Mouse (Mus musculus) neutrophil, adult 5-6 weeks (primary cell): Measurements from ENCODE around the gene Hoxa9. TPM values are rescaled to one million over a fixed set of nuclear protein-coding genes. Genes with fewer than 3 reads are reported as not detected.

Experiments used
- ATAC-seq: fragments of 151-379, 151-347 bp; 2 replicates; pipeline ENCODE4 v1.8.0; 2017; ENCODE audit warnings: mild to moderate bottlenecking, moderate TSS enrichment; ENCODE audit not compliant: insufficient number of reproducible peaks, poor library complexity, low FRiP score, severe bottlenecking; ENCODE audit errors: extremely low read depth
- total RNA-seq: library from RNA; stranded (forward); fragments of 200-1000 nt; gene quantifications from 2 replicates; pipeline ENCODE4 v1.2.3, GENCODE M21; 2017

Hoxa9 gene
- total RNA-seq, 1 experiment from 2014 or later = not detected

- ATAC-seq = no peak
Measured at GRCm38 (mm10) chr6:52233546-52234427, 2.9 kb upstream of the Hoxa9 start.

DNA sequence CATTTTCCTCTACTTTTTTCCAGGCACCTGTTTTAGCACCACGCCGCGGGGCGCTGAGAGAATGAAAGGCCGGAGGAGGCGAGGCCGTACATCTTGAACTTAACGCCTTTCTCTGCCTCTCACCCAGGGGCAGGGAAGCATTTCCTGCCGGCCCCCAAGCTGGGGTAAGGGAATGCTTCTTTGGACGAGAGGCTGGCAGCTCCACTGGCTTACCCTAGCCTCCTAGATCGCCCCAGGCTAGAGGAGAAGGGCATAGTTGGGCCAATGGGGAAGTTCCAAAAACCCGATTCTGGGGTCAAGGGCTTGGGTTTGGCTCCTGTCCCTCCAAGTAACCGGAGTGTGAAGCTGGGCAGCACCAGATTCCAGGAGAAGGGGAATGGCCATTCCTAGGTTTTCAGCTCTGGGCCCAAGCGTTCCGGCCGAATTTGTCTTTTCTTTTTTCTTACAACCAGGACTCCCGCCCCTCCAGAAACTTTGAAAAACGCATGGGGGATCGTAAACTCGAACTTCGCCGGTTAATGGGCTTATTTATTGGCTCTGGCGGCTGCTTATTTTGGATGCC, 2.2 kb upstream of the Hoxa9 start:
- ATAC-seq = no peak

DNA sequence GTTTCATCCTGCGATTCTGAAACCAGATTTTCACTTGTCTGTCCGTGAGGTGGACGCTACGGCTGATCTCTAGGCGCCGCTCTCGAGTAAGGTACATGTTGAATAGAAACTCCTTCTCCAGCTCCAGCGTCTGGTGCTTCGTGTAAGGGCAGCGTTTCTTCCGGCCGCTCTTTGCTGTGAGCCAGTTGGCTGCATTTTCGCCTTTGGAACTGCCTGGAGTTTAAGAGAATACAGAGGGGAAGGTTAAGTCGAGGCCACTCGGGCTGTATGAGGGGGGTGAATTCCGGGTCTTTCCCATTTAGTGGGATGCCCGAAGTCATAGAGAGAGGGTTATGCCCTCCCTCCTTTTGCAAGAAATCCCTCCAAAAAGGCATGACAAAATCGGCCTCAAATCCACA, 1.7 kb upstream of the Hoxa9 start:
- ATAC-seq = no peak

DNA sequence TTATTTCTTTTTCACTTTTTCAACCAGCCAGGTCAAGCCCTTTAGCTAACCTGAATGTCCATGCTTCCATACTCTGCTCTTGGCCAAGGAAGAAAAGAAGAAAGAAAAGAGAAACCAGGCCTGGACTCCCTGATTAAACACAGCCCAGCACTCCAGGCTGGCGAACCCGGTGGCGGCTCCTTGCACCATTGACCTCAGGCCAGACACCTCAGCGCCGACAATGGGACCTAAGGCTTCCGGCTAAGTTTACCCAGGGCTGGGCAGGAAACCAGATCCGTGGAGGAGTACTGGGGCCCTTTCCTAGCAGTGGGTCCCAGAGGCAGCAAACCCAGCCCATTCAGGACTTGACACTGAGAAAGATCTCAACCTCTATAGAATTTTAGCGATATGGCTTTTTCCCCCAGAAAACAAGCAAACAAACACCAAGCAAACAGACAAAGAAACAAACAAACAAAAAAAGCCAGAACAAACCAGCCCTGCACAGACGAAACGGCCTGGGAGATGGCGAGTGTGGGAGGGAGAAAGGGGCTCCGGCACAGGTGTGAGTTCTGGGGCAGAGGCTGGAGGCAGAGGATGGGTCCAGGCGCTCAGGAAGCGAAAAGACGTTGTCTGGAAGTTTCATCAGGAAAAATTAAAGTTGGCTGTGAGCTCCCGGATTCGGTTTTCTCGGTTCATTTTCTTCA, 1.1 kb upstream of the Hoxa9 start:
- ATAC-seq = no peak

GRCm38 (mm10) chr6:52229558-52230416, 1.1 kb downstream of the Hoxa9 start:
- no peak for ATAC-seq

DNA sequence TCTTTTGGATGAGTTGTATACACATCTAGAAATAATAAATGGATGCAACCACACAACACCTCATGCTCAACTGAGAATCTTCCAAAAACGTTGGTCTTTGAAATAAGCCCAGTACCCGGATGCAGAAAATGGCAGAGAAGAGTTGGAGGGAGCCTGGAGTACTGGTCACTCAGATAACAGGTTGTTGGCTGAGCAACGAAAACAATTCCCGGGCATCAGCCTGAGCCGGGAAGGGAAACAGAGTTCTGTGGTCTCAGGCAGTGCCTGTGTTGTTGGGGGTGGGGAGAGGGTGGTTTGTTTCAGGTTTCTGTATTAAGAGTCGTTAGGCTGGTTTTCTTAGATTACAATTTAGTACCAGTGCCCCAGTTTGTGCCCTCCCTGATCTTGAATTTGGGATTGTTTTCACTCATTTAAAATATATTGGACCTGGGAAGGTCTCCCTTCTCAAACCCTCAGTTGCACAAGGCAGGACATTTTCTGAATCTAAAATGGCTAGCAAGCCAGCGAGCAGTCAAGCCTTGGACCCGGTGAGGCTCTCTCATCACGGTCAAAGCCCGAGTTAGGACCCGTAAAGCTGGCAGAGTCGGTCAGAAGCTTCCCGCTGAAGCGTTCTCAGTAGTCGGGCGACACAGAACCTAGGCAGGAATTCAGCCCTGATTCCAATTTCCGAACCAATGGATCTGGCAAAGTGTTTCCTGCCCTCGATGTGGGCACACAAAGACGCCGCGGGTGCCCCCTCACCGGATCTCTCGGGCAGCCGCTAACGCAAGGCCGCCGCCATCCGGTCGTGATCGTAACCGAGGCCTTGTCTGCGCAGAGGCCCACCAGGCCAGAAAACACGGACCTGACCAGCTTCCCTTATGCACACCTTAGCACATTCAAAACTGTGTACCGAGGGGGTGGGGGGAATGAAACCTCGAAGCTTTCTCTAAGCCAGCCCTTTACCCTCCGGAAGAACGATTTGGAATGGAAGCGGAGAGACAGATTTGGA, 2.1 kb downstream of the Hoxa9 start:
- ATAC-seq = no peak

- ATAC-seq = no peak
Measured at GRCm38 (mm10) chr6:52227470-52228222, 3.2 kb downstream of the Hoxa9 start.

DNA sequence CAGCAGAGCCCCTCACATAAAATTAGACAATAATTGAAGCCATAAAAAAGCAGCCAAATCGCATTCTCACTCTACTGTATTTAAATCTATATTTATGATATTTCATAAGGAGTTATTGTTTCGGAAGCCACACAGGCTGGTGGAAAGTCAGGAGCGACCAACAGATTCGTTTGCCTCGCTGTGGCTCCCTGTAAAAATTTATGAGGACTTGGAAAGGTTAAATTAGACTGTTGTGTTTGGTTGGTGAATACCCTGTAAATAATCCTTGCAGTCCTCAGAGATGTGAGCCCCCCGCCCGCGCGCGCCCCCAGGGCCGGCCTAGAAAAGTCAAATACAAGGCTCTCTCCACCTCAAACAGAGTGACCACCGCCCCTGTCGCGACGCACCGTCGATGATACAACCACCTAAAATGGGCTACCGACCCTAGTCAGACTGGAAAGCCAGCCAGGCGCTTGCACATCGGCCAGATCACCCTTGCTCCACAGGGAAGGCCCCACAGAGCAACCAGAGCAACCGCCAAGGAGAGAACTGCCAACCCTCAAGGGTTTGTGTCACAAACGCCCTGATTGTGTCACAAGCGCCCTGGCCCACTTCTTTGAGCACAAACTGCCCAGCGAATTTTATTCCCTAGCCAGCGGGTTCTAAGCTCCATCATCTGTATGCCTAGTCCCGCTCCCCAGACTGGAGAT, 4.2 kb downstream of the Hoxa9 start:
- no peak for ATAC-seq

DNA sequence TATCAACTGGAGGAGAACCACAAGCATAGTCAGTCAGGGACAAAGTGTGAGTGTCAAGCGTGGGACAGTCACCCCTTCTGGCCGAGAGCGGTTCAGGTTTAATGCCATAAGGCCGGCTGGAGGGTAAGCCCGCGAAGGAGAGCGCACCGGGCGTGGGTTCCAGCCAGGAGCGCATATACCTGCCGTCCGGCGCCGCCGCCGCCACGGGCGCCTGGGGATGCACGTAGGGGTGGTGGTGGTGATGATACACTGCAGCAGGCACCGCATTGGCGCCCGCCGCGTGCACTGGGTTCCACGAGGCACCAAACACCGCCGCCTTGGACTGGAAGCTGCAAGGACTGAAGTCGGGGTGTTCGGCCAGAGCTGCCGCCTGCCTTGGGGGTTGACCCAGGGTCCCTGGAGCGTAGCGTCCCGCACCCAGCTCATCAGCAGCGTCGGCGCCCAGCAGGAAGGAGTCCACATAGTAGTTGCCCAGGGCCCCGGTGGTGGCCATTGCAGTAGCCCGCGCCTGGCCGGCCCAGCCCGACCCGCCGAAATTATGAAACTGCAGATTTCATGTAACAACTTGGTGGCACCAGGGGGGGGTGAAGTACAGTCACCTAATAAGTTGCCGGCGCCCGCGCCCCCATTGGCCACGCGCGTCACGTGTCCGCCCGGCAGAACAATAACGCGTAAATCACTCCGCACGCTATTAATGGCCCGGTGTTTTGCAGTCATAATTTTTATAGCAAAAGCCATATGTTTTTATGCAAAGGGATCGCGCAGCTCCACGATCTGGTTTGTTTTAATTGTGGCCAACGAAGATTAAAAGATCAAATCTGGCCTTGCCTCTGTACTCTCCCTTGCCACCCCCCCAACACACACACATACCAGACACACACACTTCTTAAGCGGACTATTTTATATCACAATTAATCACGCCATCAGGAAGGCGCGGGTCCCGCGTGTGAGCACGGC, 5.0 kb downstream of the Hoxa9 start:
- no peak for ATAC-seq

DNA sequence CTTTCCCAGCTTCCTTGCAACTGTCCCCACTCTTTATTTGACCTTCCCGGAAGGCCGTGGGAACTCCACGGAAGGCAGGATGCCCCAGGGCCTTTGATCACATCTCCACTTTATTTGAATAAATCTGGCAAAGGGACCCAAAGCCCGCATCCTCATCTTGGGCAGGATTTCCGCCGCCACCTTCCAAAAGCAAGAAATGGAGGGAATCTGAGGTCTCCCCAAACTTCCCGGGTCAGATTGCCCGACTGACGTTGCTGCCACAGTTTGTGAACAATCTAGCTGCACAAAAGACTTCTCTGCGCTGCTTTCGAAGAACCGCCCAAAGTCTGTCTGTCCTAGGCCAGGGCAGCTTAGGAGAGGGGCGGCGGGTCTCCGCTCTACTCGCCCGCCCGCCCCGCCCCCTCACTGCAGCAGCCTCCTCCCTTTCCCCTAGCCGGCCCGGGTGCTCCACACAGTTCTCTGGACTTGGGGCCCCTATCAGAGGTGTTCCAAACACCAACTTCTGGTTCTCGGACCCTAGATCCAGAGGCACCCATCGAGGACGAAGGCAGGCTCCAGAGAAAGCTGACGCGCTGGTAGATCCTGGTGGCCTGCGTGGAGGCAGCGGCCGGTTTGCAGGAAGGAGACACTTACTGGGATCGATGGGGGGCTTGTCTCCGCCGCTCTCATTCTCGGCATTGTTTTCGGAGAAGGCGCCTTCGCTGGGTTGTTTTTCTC, 5.8 kb downstream of the Hoxa9 start:
- ATAC-seq = no peak

GRCm38 (mm10) chr6:52223939-52224760, 6.7 kb downstream of the Hoxa9 start:
- ATAC-seq = no peak

DNA sequence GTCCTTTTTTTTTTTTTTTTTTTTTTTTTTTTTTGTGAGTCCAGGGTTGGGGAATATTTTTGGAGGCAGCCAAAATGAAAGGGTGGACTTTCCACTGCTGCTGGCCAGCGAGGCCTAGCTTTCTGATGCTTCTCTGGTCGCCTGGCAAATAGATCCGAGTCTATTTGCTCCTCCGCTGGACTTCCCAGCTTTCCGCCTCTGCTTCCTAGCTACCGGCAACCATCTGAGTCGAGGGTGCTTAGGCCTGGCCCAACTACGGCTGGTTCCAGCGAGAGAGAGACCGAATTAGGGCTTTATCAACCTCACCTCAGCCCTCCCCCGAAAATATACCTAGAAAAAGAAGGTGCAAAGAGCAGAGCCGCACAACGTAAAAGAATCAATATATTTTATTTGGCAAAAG, 8.2 kb downstream of the Hoxa9 start:
- ATAC-seq = no peak

- no peak for ATAC-seq
Measured at GRCm38 (mm10) chr6:52221993-52222685, 8.8 kb downstream of the Hoxa9 start.
